Mouse (Mus musculus) heart, adult 2 months (tissue): ENCODE data around the gene Bmper.

Source experiments
- CTCF ChIP-seq: fragments of 200-600 bp; IDR thresholded peaks from 2 replicates; pipeline ENCODE4 v1.8.1; 2022; ENCODE audit warnings: antibody characterized with exemption, mild to moderate bottlenecking, moderate library complexity
- EP300 ChIP-seq: fragments of 200-500 bp; IDR thresholded peaks from 2 replicates; pipeline ENCODE4 v1.6.1; 2011; ENCODE audit warnings: low read depth, low read length, control low read depth; ENCODE audit not compliant: insufficient read depth
- POLR2A ChIP-seq: fragments of 200-500 bp; IDR thresholded peaks from 2 replicates; pipeline ENCODE4 v1.6.1; 2011; ENCODE audit warnings: mild to moderate bottlenecking, low read depth, low read length, control low read depth; ENCODE audit not compliant: insufficient read depth

DNA sequence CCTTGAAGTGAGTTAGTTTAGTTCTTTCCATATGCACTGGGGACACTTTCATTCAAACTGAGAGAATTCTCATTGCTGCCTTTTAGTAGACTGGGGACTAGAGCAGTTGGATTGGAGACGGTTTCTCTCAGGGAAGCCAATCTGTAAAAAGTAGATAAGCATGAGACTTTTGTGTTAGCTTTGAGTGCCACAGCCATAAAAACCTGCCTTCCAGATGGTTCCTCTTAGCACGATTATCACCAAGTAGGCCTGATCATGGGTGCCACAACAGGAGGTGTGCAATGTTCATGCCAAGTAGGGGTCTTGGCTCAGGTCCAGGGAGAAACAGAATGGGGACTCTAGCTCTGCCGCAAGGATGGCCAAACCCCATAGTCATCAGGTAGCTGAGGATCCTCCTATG lies 210.4 kb downstream of the Bmper start:
- TF ChIP-seq CTCF (no peak), EP300 (no peak), POLR2A (no peak)
